Mouse (Mus musculus) MEL (cell line): ENCODE results near the gene Col15a1. TPM values are rescaled to one million over a fixed set of nuclear protein-coding genes. Genes with fewer than 3 reads are reported as not detected.

Source experiments
- DNase-seq: peaks from one replicate; pipeline ENCODE4 v3.0.0; 2011; ENCODE audit warnings: low read depth, low spot score
- H3K27ac ChIP-seq: 2 replicates; pipeline ENCODE4 v1.5.1; 2012; ENCODE audit warnings: low read depth, mild to moderate bottlenecking, control low read depth, low read length, moderate library complexity; ENCODE audit not compliant: control insufficient read depth
- H3K27me3 ChIP-seq, 2 experiments: fragments of 150-350 bp in 1 of 2; sonication (generic) in 1 of 2; 2 replicates each; pipeline ENCODE4 v1.6.1; 2012; ENCODE audit warnings: low read length in 2 of 2, mild to moderate bottlenecking in 2 of 2, improper control_type of control experiment in 1 of 2, moderate library complexity in 1 of 2; ENCODE audit not compliant: insufficient read depth in 2 of 2, control insufficient read depth in 1 of 2
- H3K36me3 ChIP-seq, 2 experiments: 2 replicates each; pipeline ENCODE4 v1.6.1; 2012 to 2014; ENCODE audit warnings: low read length in 2 of 2, improper control_type of control experiment in 1 of 2, inconsistent platforms in 1 of 2, mild to moderate bottlenecking in 1 of 2; ENCODE audit not compliant: insufficient read depth in 2 of 2, control insufficient read depth in 1 of 2
- H3K4me1 ChIP-seq, 2 experiments: fragments of 150-350 bp in 1 of 2; sonication (generic) in 1 of 2; 2 replicates each; pipeline ENCODE4 v1.6.1; 2012; ENCODE audit warnings: low read length in 2 of 2, improper control_type of control experiment in 1 of 2, mild to moderate bottlenecking in 1 of 2; ENCODE audit not compliant: insufficient read depth in 2 of 2, control insufficient read depth in 1 of 2
- H3K4me3 ChIP-seq, 2 experiments: fragments of 150-350 bp in 1 of 2; sonication (generic) in 1 of 2; 2 replicates each; pipeline ENCODE4 v1.5.1; 2012; ENCODE audit warnings: low read depth in 2 of 2, low read length in 2 of 2, mild to moderate bottlenecking in 2 of 2, moderate library complexity in 2 of 2, control low read depth in 1 of 2, improper control_type of control experiment in 1 of 2; ENCODE audit not compliant: control insufficient read depth in 1 of 2, insufficient read depth in 1 of 2
- H3K79me2 ChIP-seq: 2 replicates; pipeline ENCODE4 v1.6.1; 2012; ENCODE audit warnings: mild to moderate bottlenecking, low read length, moderate library complexity; ENCODE audit not compliant: control insufficient read depth, poor library complexity, insufficient read depth
- H3K9ac ChIP-seq: 2 replicates; pipeline ENCODE4 v1.6.1; 2012; ENCODE audit warnings: low read depth, mild to moderate bottlenecking, control low read depth, low read length, moderate library complexity; ENCODE audit not compliant: control insufficient read depth, poor library complexity, severe bottlenecking
- H3K9me3 ChIP-seq: fragments of 150-350 bp; sonication (generic); replicated peaks from 2 replicates; pipeline ENCODE4 v1.6.1; 2012; ENCODE audit warnings: mild to moderate bottlenecking, low read length, improper control_type of control experiment, moderate library complexity; ENCODE audit not compliant: insufficient read depth
- BHLHE40 ChIP-seq: IDR thresholded peaks from 2 replicates; pipeline ENCODE4 v1.6.1; 2012; ENCODE audit warnings: low read depth, mild to moderate bottlenecking, inconsistent platforms, low read length, improper control_type of control experiment, borderline replicate concordance
- CTCF ChIP-seq, 3 experiments: IDR thresholded peaks in 2 of 3; conservative IDR thresholded peaks in 1 of 3; 2 replicates each; pipeline ENCODE4 v1.5.1; 2011 to 2012; ENCODE audit warnings: low read length in 3 of 3, low read depth in 2 of 3, mild to moderate bottlenecking in 2 of 3, improper control_type of control experiment in 1 of 3, inconsistent platforms in 1 of 3, mixed read lengths in 1 of 3, moderate library complexity in 1 of 3; ENCODE audit not compliant: control insufficient read depth in 1 of 3, insufficient read depth in 1 of 3, poor library complexity in 1 of 3, severe bottlenecking in 1 of 3
- E2F4 ChIP-seq: IDR thresholded peaks from 2 replicates; pipeline ENCODE4 v1.6.1; 2011; ENCODE audit warnings: low read depth, low read length, improper control_type of control experiment, borderline replicate concordance
- ELF1 ChIP-seq: IDR thresholded peaks from 2 replicates; pipeline ENCODE4 v1.6.1; 2014; ENCODE audit warnings: low read depth, mild to moderate bottlenecking, inconsistent platforms, low read length, improper control_type of control experiment, moderate library complexity
- EP300 ChIP-seq, 2 experiments: IDR thresholded peaks; 2 replicates each; pipeline ENCODE4 v1.6.1; 2011; ENCODE audit warnings: improper control_type of control experiment in 2 of 2, low read length in 2 of 2, low read depth in 1 of 2, mild to moderate bottlenecking in 1 of 2
- ETS1 ChIP-seq: IDR thresholded peaks from 2 replicates; pipeline ENCODE4 v1.6.1; 2012; ENCODE audit warnings: low read depth, mild to moderate bottlenecking, inconsistent platforms, low read length, improper control_type of control experiment, moderate library complexity
- HCFC1 ChIP-seq: IDR thresholded peaks from 2 replicates; pipeline ENCODE4 v1.6.1; 2012; ENCODE audit warnings: low read depth, mild to moderate bottlenecking, inconsistent platforms, low read length, improper control_type of control experiment, moderate library complexity
- KAT2A ChIP-seq: conservative IDR thresholded peaks from 2 replicates; pipeline ENCODE4 v1.6.1; 2012; ENCODE audit warnings: low read depth, low read length, improper control_type of control experiment, inconsistent platforms
- MAFK ChIP-seq: IDR thresholded peaks from 2 replicates; pipeline ENCODE4 v1.6.1; 2011; ENCODE audit warnings: low read depth, mild to moderate bottlenecking, low read length, improper control_type of control experiment, borderline replicate concordance
- MAX ChIP-seq: IDR thresholded peaks from 2 replicates; pipeline ENCODE4 v1.6.1; 2011; ENCODE audit warnings: low read length, improper control_type of control experiment
- NELFE ChIP-seq: IDR thresholded peaks from 2 replicates; pipeline ENCODE4 v1.6.1; 2011; ENCODE audit warnings: low read depth, low read length, improper control_type of control experiment
- SIN3A ChIP-seq: IDR thresholded peaks from 2 replicates; pipeline ENCODE4 v1.6.1; 2012; ENCODE audit warnings: low read length, improper control_type of control experiment, inconsistent platforms
- SMC3 ChIP-seq: IDR thresholded peaks from 2 replicates; pipeline ENCODE4 v1.6.1; 2011; ENCODE audit warnings: low read depth, low read length, improper control_type of control experiment
- TBP ChIP-seq: IDR thresholded peaks from 2 replicates; pipeline ENCODE4 v1.8.0; 2011; ENCODE audit warnings: low read depth, low read length, improper control_type of control experiment
- USF1 ChIP-seq: IDR thresholded peaks from 2 replicates; pipeline ENCODE4 v1.6.1; 2014; ENCODE audit warnings: low read depth, mild to moderate bottlenecking, inconsistent platforms, low read length, improper control_type of control experiment, moderate library complexity
- ZC3H11A ChIP-seq: IDR thresholded peaks from 2 replicates; pipeline ENCODE4 v1.6.1; 2012; ENCODE audit warnings: low read depth, mild to moderate bottlenecking, inconsistent platforms, low read length, improper control_type of control experiment
- ZKSCAN1 ChIP-seq: IDR thresholded peaks from 2 replicates; pipeline ENCODE4 v1.6.1; 2012; ENCODE audit warnings: low read depth, mild to moderate bottlenecking, inconsistent platforms, low read length, improper control_type of control experiment, moderate library complexity
- ZMIZ1 ChIP-seq: IDR thresholded peaks from 2 replicates; pipeline ENCODE4 v1.6.1; 2012; ENCODE audit warnings: low read depth, mild to moderate bottlenecking, inconsistent platforms, low read length, improper control_type of control experiment, moderate library complexity
- polyA plus RNA-seq, 2 experiments: library from polyadenylated mRNA; stranded (reverse) in 1 of 2; unstranded in 1 of 2; fragments of >175 nt in 1 of 2; fragments of >200 nt in 1 of 2; gene quantifications; 2 replicates each; pipeline versions ENCODE4 v1.2.1 to v1.2.4; 2012; ENCODE audit warnings: low replicate concordance in 2 of 2, low read depth in 1 of 2; ENCODE audit not compliant: insufficient read length in 2 of 2, insufficient read depth in 1 of 2, missing spikeins in 1 of 2
- total RNA-seq: library from RNA; depleted of rRNA; stranded (reverse); fragments of 300-350 nt; gene quantifications from 2 replicates; pipeline ENCODE4 v1.2.3, GENCODE M21; 2012

Col15a1 gene
- total and polyA plus RNA-seq, 3 experiments: 2.2 to 2.6 TPM; not detected in 1

GRCm38 (mm10) chr4:47279085-47279707, 71.2 kb downstream of the Col15a1 start:
- TF ChIP-seq E2F4 (no peak), ZC3H11A (no peak), MAX (no peak), ZMIZ1 (no peak), BHLHE40 (no peak), SIN3A (no peak), ETS1 (no peak), ELF1 (no peak), TBP (no peak), KAT2A (no peak), SMC3 (no peak), HCFC1 (no peak), MAFK (no peak)
- H3K4me3 ChIP-seq: no peak overlapping the region
- H3K4me1 ChIP-seq: peaks cover 11 to 35% of the 10 kb centered on the region in 2 experiments
- peaks cover 0 to 24% of the 10 kb centered on the region in 2 experiments; a peak in 2 of 4 replicates for H3K36me3 ChIP-seq
- no peak for DNase-seq
- no peaks in the 10 kb centered on the region for H3K9me3 ChIP-seq
- peak overlapping the region; percentile 35; the same call in 1 of the 2 replicates for H3K27ac ChIP-seq
- H3K9ac ChIP-seq: no peak overlapping the region
- H3K79me2 ChIP-seq: no peaks in the 10 kb centered on the region
- H3K27me3 ChIP-seq: no peaks in the 10 kb centered on the region

- Histone ChIP-seq H3K4me1 (peaks cover 16 to 42% of the 10 kb centered on the region in 2 experiments), H3K9me3 (no peaks in the 10 kb centered on the region), H3K9ac (no peak overlapping the region), H3K27ac (peak overlapping the region; percentile 21; the same call in 1 of the 2 replicates), H3K79me2 (no peaks in the 10 kb centered on the region), H3K4me3 (no peak overlapping the region), H3K36me3 (peaks cover 0 to 30% of the 10 kb centered on the region in 2 experiments; a peak in 2 of 4 replicates), H3K27me3 (no peaks in the 10 kb centered on the region)
- DNase-seq: peak; percentile 50
- no peak for TF ChIP-seq ZKSCAN1
- no peak for TF ChIP-seq CTCF (IDR thresholded peaks at IDR 0.05 in 2 of 3, conservative IDR thresholded peaks at IDR 0.05 in 1 of 3; ENCODE audit: control insufficient read depth in 1 of 3, insufficient read depth in 1 of 3, low read depth in 2 of 3, low read length in 3 of 3, poor library complexity in 1 of 3, severe bottlenecking in 1 of 3)
- TF ChIP-seq NELFE: no peak
- no peak for TF ChIP-seq ELF1
- TF ChIP-seq USF1: no peak
- peak in 1 of 2 experiments; percentile 21; a peak in 1 of 4 replicates for TF ChIP-seq EP300 (IDR thresholded peaks at IDR 0.05; ENCODE audit: low read depth in 1 of 2, low read length in 2 of 2)
- no peak for TF ChIP-seq MAX
- no peak for TF ChIP-seq ZC3H11A
- TF ChIP-seq BHLHE40: no peak
- TF ChIP-seq, all 39 proteins: peak for 1
These were observed 72.2 kb downstream of the Col15a1 start for GRCm38 (mm10) chr4:47280126-47280525.
